Mouse (Mus musculus): Measurements from ENCODE around the gene Aldh5a1.

Gene Aldh5a1

DNA sequence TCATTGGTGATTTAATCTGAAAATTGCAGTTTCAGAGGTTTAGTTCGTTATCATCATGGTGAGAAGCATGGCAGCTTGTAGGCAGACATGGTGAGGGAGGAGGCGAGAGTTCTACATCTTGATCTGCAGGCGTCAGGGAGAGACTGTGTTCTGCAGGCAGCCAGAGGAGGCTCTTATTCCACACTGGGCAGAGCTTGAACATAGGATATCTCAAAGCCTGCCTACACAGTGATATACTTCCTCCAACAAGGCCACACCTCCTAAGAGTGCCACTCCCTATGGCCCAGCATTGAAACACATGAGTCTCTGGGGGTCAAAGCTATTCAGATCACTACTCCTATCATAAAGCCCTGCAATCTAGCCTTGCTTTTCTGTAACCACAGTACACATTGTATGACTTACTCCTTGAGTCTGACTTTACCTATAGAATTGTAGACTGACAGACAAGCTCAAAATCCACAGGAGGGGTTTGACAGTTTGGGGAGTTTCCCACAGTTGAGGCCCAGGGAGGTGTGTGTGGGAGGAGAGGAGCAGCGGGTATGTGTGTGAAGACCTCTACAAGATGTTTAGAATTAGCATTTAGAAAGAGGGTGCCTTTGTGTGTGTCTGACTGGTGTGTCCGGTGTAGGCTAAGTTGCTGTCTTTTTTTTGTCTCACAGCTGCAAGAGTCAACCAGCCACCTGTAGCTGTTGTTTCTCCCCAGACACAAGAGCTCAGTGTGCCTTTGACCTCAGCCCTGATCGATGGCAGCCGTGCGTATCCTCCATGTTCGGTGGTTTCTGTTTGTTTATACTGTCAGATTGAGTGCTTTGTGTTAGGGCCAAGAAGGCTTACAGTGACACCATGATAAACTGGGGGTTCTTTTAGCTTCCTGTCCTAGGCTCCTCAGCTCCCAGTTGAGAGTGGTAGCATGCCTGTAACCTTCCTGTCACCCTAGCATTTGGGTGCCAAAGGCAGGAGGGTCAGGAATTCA, 70.7 kb downstream of the Aldh5a1 start:
- no peak for DNase-seq (ENCODE audit: low spot score in 2 of 2)

DNA sequence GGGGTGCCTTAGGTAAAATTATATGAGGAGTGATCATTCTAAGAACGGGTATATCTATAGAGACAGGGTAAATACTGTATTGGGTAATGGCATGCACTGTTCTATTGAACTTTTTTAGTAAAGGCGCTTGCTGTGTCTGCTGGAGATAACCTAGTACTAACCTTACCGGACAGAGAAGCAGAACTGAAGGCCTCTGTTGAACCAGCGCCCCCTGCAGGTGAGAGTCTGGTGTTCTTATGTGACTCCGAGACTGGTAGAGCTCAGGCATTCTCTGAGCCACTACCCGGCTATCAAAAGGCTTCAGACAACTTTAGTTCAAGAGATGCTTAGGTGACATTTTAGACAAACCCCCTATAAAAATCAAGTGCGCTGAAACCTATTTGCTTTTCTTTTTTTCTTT, 74.9 kb downstream of the Aldh5a1 start:
- DNase-seq (ENCODE audit: low spot score in 2 of 2) = peak in 1 of 2 experiments; percentile 25

DNA sequence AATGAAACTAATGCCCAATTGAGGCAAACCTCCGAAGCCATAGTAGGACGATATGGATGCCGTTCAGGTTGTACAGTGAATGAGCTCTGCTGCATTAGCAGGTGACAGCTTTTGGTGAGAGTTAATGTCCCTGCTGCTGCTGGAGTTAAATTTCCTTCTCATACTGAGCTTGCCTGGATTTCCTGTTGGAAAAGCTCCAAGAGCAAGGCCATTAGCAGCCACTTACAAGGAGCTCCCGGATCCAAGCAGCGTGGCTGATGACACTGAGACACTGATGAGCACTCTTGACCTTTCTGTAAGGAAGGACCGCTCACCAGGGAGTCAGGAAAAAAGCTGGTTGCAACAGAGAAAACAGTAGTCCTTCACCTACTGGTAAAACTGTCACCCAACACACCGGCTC, 75.4 kb downstream of the Aldh5a1 start:
- DNase-seq (ENCODE audit: low spot score in 2 of 2) = no peak

DNA sequence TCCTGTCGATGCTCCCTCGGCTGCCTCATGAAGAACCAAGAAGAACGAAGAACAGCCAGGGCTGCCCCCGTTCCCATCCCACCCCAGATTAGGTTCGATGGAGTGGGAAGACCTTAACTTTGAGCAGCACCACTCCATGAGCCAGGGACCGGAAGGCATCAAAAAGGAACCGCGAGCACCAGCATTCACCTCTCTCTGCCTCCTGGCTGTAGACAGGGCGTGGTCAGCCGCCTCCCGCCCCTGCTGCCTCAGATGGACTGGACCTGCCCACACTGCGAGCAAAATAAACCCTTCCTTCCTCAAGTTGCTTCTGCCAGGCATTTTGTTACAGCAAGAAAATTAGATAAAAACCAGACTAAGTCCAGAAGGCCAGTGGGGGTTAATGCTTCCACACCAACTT, 76.4 kb downstream of the Aldh5a1 start:
- no peak for DNase-seq (ENCODE audit: low spot score in 2 of 2)

DNA sequence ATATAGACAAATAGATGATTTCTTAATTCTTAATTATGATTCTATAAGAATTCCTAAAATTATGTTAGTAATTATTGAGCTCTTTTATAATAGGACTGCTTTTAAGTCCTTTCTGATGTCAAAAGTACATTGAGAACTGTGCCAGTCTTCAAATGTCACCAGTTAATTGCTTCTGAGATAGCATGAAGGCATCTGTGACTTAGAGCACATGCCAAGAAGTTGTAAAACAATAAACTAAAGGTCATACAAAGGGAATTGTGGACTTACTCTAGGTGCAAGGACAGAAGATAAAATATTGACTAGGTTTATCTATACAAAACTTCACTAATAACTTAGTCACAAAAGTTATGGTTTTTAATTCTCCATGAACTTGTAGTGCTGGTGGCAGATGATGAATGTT, 78.3 kb downstream of the Aldh5a1 start:
- no peak for DNase-seq (ENCODE audit: low spot score in 2 of 2)
